Mouse (Mus musculus): ENCODE results near the gene Dlx5. TPM values are rescaled to one million over a fixed set of nuclear protein-coding genes. Genes with fewer than 3 reads are reported as not detected.

Gene Dlx5
- polyA plus RNA-seq, 1 experiment from 2014 or later, result 0.72 TPM

DNA sequence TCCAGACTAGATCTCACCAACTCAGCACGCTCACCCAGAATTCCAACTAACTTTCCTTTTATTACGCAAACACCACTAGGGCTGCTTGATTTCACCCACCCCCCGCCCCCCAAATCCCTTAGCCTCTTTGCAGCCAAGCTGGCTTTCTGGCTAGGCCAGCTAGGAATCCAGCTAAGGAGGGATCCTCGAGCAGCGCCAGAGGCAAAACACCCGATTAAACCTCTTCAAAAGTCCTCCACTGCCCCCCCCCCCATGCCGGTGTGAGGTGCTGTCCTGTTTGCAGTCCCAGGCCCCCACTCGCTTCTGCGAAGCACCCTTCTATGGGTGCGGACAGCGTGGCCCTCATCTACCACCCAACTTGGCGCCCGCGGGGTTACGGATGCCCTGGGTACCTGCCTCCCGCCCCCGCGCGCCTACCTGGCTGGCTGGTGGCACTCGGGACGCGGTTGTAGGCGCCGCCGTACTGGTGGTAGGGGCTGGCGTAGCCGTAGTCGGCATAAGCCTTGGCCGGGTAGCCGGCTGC lies 709 bp downstream of the Dlx5 start:
- H3K36me3 ChIP-seq, result no peaks in the 10 kb centered on the region
- no peaks in the 10 kb centered on the region for H3K9me3 ChIP-seq
- under 1% methylated on average over 30 of the region's 30 CpGs for WGBS
- peaks cover 75% of the 10 kb centered on the region for H3K27me3 ChIP-seq (replicated peaks)
- peak overlapping the region; percentile 39 for H3K4me3 ChIP-seq
- no peak overlapping the region for H3K27ac ChIP-seq
- H3K4me1 ChIP-seq, result peaks cover 16% of the 10 kb centered on the region
- peak overlapping the region; percentile 79 for H3K4me2 ChIP-seq (replicated peaks)
- H3K9ac ChIP-seq, result peak overlapping the region; percentile 47; the same call in 1 of the 2 replicates
- ATAC-seq (ENCODE audit: low FRiP score, low read depth), result 0 out of 2 replicates have a peak, but pooled peaks have one; percentile 4

DNA sequence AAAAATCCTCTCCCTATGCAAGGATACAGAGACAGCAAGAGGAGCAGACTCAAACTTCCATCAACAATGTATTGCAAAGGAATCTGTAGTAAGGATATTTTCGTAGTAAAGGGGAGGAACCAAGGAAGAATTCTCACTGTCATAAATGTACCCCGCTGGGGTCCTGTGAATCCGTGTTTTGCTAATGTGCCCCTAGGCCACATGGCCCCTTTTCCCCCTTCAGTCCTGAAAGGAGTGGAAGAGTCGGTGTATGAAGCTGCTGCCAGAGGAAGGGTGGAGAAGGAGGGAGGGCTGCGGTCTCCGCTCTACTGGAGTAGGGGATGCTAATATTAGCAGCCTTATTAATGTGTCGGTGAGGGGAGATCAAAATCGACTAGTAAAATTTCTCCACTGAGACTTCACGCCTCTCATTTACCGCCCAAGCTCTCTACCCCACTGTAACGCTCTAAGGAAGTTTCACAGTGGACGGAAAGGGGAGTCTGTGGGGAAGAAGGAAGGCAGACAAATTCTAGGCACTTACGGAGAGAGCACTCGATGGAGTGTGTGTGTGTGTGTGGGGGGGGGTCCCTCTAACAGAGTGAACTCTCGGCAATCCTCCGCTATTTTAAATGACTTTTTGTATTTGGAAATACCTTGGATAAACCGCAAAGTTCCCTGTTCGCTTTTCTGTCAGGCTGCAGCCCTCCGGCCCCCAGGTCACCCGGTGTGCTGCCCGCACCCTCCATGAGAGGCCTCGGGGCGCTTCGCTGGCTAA lies 1.3 kb downstream of the Dlx5 start:
- H3K4me2 ChIP-seq (replicated peaks), result peak overlapping the region; percentile 79
- H3K9ac ChIP-seq, result no peak overlapping the region
- H3K27me3 ChIP-seq (replicated peaks), result peaks cover 82% of the 10 kb centered on the region
- H3K9me3 ChIP-seq, result no peaks in the 10 kb centered on the region
- no peak overlapping the region for H3K4me3 ChIP-seq
- no peak overlapping the region for H3K27ac ChIP-seq
- under 1% methylated on average over 24 of the region's 24 CpGs for WGBS
- ATAC-seq (ENCODE audit: low FRiP score, low read depth), result no peak
- no peaks in the 10 kb centered on the region for H3K36me3 ChIP-seq
- H3K4me1 ChIP-seq, result peaks cover 16% of the 10 kb centered on the region

DNA sequence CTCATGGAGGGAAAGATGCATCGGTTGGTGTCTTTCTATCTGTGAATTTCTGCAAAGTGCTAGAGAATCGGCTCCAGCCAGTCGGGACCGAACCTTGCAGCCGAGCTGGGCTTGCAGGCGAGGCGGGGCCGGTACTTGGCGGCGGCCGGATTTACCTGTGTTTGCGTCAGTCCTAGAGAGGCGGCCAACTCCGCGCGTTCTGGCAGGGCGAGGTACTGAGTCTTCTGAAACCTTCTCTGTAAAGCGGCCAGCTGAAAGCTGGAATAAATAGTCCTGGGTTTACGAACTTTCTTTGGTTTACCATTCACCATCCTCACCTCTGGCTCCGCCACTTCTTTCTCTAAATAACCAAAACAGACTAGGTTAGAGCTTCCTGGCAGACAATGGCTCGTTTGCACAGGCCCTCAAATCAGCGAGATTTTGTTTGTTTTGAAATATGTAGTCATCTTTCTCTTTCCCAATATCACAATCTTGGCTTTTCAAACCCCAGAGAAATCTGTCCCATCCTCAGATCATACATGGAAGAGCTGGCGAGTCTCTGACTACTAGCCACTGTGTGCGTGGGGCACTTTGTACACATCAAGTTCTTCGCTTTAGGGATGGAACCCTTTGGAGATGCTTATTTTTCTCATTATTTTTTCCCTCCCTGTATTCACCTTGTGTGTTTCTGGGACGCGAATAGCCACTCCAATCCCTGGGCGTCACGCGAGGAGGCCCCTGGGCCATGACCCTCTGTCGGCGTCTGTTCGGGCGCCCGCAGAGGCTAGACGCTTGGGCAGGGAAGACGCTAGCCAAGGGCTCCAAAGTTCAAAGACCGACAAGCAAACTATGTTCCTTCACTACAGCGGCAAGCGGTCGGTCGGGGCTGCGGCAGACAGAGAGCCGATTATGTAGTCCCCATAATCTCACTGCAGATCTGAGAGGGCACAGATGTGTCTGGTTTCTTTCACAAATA lies 2.2 kb downstream of the Dlx5 start:
- H3K4me3 ChIP-seq, result no peak overlapping the region
- no peak overlapping the region for H3K9ac ChIP-seq
- H3K27me3 ChIP-seq (replicated peaks), result peaks cover 91% of the 10 kb centered on the region
- H3K4me2 ChIP-seq (replicated peaks), result no peak overlapping the region
- no peaks in the 10 kb centered on the region for H3K36me3 ChIP-seq
- H3K9me3 ChIP-seq, result no peaks in the 10 kb centered on the region
- WGBS, result 2% methylated on average over 44 of the region's 44 CpGs
- peaks cover 16% of the 10 kb centered on the region for H3K4me1 ChIP-seq
- ATAC-seq (ENCODE audit: low FRiP score, low read depth), result no peak
- no peak overlapping the region for H3K27ac ChIP-seq

DNA sequence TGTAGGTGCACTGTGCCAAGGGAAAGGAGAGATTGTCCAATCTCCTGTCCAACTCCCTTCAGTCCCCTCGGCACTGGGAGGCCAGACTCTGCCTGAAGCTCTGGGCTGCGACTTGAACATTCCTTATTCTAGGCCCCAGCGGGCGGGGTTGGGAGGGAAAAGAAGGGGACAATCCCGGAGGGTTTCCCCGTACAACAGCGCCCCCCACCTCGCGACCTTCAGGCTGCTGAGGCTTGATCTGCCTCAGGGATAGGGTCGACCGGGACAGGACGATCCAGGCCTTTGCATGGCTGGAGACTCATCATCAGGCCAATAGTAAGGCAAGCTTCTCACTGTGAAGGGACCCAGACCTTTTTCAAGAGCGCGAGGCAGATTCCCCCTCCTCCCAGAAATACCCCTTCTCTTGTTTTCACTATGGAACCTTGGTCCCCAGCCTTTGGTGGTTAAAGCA lies 3.0 kb downstream of the Dlx5 start:
- no peaks in the 10 kb centered on the region for H3K9me3 ChIP-seq
- 1% methylated on average over 14 of the region's 14 CpGs for WGBS
- no peaks in the 10 kb centered on the region for H3K36me3 ChIP-seq
- H3K4me2 ChIP-seq (replicated peaks), result no peak overlapping the region
- no peak overlapping the region for H3K27ac ChIP-seq
- H3K4me1 ChIP-seq, result peaks cover 16% of the 10 kb centered on the region
- H3K27me3 ChIP-seq (replicated peaks), result peaks cover 98% of the 10 kb centered on the region
- H3K4me3 ChIP-seq, result no peak overlapping the region
- ATAC-seq (ENCODE audit: low FRiP score, low read depth), result peak; percentile 22; the same call in 1 of the 2 replicates
- no peak overlapping the region for H3K9ac ChIP-seq

DNA sequence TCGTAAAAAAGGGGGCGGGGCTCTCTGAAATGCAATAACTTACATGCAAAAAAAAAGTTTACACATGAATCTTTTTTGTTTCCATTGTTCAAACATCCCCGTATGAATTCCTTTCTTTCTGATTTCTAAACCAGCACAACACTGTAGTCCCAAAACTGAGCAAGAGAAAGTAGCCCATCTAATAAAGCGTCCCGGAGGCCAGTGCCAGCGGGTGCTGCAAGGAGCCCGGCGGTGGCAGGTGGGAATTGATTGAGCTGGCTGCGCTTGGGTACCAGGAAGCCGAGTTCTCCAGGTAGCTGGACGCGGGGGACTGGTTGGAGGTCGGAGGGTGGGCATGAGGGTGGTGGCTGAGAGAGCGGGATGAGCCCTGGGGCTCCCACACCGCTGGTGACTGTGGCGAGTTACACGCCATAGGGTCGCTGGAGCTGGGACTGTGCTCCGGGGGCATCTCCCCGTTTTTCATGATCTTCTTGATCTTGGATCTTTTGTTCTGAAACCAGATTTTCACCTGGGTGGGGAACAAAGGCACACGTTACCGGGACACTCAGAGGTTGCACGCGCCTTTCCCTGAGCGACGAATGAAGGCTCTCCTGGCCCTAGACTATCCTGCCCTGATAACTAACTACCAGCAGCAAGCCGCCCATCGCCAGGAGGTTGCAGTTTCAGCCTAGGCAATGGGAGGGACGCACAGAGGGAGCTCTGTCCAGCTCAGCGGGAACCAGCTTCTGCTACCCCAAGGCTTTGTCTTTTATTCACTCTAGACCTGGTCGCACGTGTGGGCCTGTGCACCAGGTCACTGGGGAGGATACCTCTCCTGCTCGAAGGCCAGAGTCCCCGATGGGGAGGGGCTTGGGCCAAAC lies 3.7 kb downstream of the Dlx5 start:
- WGBS, result 1% methylated on average over 34 of the region's 34 CpGs
- Histone ChIP-seq H3K27ac (no peak overlapping the region), H3K27me3 (replicated peaks) (peaks cover 98% of the 10 kb centered on the region), H3K4me3 (no peak overlapping the region), H3K9me3 (no peaks in the 10 kb centered on the region), H3K4me1 (peaks cover 16% of the 10 kb centered on the region), H3K9ac (no peak overlapping the region), H3K36me3 (no peaks in the 10 kb centered on the region), H3K4me2 (replicated peaks) (no peak overlapping the region)
- peak; percentile 3; the same call in 1 of the 2 replicates for ATAC-seq (ENCODE audit: low FRiP score, low read depth)

DNA sequence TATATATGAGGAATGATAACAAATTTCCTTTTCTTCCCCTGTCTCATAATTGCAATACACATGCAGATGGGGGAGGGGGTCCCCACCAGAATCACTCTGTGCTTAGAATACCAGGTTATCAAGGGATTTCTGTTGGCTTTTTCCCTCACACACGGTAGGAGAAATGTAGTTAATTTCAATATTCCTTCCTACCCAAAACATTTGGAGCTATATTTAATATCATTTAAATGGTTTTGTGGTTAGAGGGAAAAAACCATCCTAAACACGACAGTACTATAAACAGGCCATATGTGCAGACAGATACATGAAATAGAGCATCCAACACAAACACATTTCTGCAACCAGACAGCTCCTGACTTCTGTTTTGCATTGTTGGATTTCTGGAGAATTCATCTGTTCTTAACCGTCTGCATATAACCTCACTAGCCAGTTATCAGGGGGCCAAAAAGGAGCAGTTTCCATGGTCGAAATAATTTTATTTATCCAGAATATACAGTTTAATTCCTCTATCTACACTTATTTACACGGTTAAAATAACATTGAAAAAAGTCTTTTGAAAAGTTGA lies 4.5 kb downstream of the Dlx5 start:
- Histone ChIP-seq H3K4me2 (replicated peaks) (no peak overlapping the region), H3K4me3 (no peak overlapping the region), H3K4me1 (peaks cover 16% of the 10 kb centered on the region)

DNA sequence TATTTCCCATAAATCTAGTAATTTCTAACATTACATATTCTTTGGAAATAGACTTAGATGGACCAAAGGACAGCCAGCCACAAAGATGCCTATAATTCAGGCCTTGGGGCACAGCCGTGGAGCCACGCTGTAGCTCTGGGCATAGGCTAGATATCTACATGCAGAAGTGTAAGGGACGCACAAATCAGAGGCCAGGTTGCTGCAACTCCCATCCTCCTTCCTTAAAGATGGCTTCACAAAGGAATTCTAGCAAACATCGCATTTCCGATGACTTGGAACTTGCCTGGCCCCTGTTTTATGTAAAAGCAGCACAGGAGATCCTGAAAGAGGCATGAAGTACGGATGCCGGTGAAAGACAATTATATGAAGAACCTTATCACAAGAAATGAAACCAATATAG lies 5.2 kb downstream of the Dlx5 start:
- ATAC-seq (ENCODE audit: low FRiP score, low read depth), result no peak
- Histone ChIP-seq H3K4me3 (no peak overlapping the region), H3K9ac (no peak overlapping the region), H3K27ac (no peak overlapping the region), H3K4me2 (replicated peaks) (no peak overlapping the region), H3K36me3 (no peaks in the 10 kb centered on the region), H3K9me3 (no peaks in the 10 kb centered on the region), H3K4me1 (peaks cover 13% of the 10 kb centered on the region), H3K27me3 (replicated peaks) (peaks cover 98% of the 10 kb centered on the region)
- 7% methylated on average over 7 of the region's 7 CpGs for WGBS

More for the DNA sequence above, 4.5 kb downstream of the Dlx5 start:
- H3K36me3 ChIP-seq, result no peaks in the 10 kb centered on the region
- no peak overlapping the region for H3K27ac ChIP-seq
- H3K27me3 ChIP-seq (replicated peaks), result peaks cover 98% of the 10 kb centered on the region
- ATAC-seq (ENCODE audit: low FRiP score, low read depth), result no peak
- 12% methylated on average over 5 of the region's 5 CpGs for WGBS
- H3K9me3 ChIP-seq, result no peaks in the 10 kb centered on the region
- H3K9ac ChIP-seq, result no peak overlapping the region

DNA sequence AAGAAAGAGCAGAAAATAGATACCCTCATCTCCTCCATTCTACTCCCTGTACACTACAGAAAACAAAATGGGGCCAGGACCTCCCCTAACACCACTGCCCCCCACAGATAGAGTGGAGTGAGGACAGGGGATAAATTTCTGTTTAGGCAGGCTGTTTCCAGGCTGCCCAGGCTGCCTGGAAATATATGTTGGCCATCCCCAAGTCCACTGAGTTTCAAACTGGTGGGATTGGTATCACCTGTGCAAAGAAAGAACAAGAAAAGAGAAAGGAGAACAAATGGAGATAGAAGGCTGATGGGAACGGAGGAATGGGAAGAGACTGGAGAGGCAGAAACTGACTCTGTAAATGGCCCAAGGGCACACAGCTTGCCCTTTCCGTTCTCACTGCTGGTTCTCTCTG lies 5.7 kb downstream of the Dlx5 start:
- peaks cover 8% of the 10 kb centered on the region for H3K4me1 ChIP-seq
- H3K9me3 ChIP-seq, result no peaks in the 10 kb centered on the region
- H3K4me3 ChIP-seq, result no peak overlapping the region
- H3K27ac ChIP-seq, result no peak overlapping the region
- H3K36me3 ChIP-seq, result no peaks in the 10 kb centered on the region
- H3K4me2 ChIP-seq (replicated peaks), result no peak overlapping the region
- peaks cover 98% of the 10 kb centered on the region for H3K27me3 ChIP-seq (replicated peaks)
- 2% methylated on average over 2 of the region's 2 CpGs for WGBS
- no peak overlapping the region for H3K9ac ChIP-seq
- no peak for ATAC-seq (ENCODE audit: low FRiP score, low read depth)

DNA sequence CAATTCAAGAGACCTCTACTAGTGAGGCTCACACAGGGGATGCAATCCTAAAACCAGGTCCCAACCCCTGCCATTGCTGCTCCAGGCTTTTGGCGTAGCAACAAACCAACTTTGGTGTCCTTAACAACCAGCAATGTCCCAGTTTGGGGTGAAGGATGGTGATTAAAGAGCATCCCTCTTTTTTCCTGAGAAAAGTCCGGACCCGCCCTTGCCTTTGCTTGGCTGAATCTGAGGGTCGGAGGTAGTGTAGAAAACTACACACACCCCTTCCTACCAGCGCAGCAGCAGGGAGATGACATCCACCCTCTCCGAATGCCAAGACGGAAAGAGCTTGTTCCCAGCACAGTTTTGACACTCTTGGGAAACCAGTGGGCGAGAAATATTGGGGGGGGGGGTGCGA lies 6.2 kb downstream of the Dlx5 start:
- Histone ChIP-seq H3K9ac (no peak overlapping the region), H3K27me3 (replicated peaks) (peaks cover 98% of the 10 kb centered on the region), H3K4me1 (peaks cover 3% of the 10 kb centered on the region), H3K36me3 (no peaks in the 10 kb centered on the region), H3K9me3 (no peaks in the 10 kb centered on the region), H3K27ac (no peak overlapping the region), H3K4me2 (replicated peaks) (no peak overlapping the region), H3K4me3 (no peak overlapping the region)
- no peak for ATAC-seq (ENCODE audit: low FRiP score, low read depth)
- under 1% methylated on average over 9 of the region's 9 CpGs for WGBS

DNA sequence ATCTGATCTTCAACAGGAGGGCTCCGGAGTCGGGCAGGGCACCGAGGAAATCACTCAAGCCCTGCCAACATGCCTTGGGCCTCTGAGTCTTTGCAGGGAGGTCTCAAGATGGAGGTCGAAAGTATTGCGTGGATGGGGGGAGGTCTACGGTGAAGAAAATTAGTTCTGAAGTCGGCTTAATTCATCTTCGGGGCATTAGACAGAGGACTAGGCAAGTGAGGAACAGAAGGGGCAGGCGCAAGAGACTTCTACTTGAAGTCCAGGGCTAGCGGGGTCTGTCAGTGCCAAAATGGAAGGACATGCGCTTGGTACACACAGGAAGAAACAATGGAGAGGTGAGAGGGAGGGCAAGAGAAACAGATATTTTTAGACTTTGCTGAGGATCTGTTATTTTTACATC lies 6.7 kb downstream of the Dlx5 start:
- 3% methylated on average over 11 of the region's 11 CpGs for WGBS
- no peak overlapping the region for H3K4me3 ChIP-seq
- H3K9ac ChIP-seq, result no peak overlapping the region
- peaks cover 3% of the 10 kb centered on the region for H3K4me1 ChIP-seq
- no peak overlapping the region for H3K27ac ChIP-seq
- no peak for ATAC-seq (ENCODE audit: low FRiP score, low read depth)
- H3K27me3 ChIP-seq (replicated peaks), result peaks cover 99% of the 10 kb centered on the region
- H3K4me2 ChIP-seq (replicated peaks), result no peak overlapping the region
- H3K9me3 ChIP-seq, result no peaks in the 10 kb centered on the region
- H3K36me3 ChIP-seq, result no peaks in the 10 kb centered on the region

DNA sequence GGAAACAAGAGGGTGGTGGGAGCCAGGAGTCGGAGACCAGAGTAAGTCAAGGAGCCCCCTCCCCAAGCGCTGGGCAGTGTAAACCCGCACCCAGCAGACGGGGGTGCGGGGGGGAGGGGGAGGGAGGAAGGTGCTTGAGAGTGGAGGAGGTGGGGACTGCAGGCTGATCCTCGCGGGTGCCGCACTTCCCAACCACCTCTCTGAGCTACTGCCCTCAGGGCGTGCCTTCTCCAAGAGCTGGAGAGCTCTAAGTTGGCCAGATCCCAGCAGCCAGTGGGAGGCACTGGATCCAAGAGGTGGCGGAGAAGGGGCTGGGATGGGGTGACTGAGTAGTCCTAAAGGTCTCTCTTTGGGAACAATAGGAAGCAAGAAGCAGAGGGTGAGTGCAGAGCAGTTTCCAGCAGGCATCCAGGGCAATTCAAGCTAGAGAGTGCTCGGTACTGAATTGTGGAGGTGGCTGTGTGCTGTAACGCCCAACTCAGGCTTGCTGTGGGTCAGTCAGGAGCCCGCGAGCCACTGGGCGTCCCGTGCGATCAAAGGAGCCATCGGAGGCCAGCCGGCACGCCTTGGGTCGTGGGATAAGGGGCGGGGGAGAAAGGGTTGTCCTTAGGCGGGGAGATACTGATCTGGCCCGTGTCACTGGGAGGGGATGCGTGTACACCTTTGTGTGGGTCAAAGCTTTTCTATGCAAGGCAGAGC lies 7.7 kb downstream of the Dlx5 start:
- no peaks in the 10 kb centered on the region for H3K36me3 ChIP-seq
- H3K9ac ChIP-seq, result no peak overlapping the region
- H3K27ac ChIP-seq, result no peak overlapping the region
- ATAC-seq (ENCODE audit: low FRiP score, low read depth), result 0 out of 2 replicates have a peak, but pooled peaks have one; percentile 7
- H3K9me3 ChIP-seq, result no peaks in the 10 kb centered on the region
- peaks cover 3% of the 10 kb centered on the region for H3K4me1 ChIP-seq
- no peak overlapping the region for H3K4me2 ChIP-seq (replicated peaks)
- WGBS, result 0% methylated on average over 25 of the region's 25 CpGs
- H3K4me3 ChIP-seq, result no peak overlapping the region
- peaks cover 97% of the 10 kb centered on the region for H3K27me3 ChIP-seq (replicated peaks)
